Mouse (Mus musculus) lung, adult 18-20 months (tissue): ENCODE data around the gene Ppef1.
"Not testable (repeated sequence)": the region's sequence is repeated elsewhere in the genome, so short reads cannot be mapped to it uniquely, and the experiment has no call there.

ENCODE experiments used
- DNase-seq, 2 experiments: peaks; one replicate each; pipeline ENCODE4 v3.0.0; 2022; ENCODE audit warnings: mixed read lengths in 2 of 2

The Ppef1 gene

GRCm38 (mm10) chrX:160735650-160736049, at the start of gene Ppef1:
Gene Ppef1, minus strand, starts transcription at chrX:160735765.
- DNase-seq = no peak

- no peak for DNase-seq
Observed at GRCm38 (mm10) chrX:160782276-160782675, 46.7 kb upstream of the Ppef1 start.

- no peak for DNase-seq
Observed at GRCm38 (mm10) chrX:160773033-160773432, 37.5 kb upstream of the Ppef1 start.

GRCm38 (mm10) chrX:160769622-160770021, 34.1 kb upstream of the Ppef1 start:
- DNase-seq = not testable (repeated sequence)

- DNase-seq = no peak
Observed at GRCm38 (mm10) chrX:160767713-160768112, 32.1 kb upstream of the Ppef1 start, which contains the start of gene Rs1. Gene Rs1, plus strand, starts transcription at chrX:160768013.

- DNase-seq = no peak
Observed at GRCm38 (mm10) chrX:160766233-160766616, 30.7 kb upstream of the Ppef1 start.

- peak; percentile 90 to 92 for DNase-seq
Observed at GRCm38 (mm10) chrX:160765389-160766232, 30.0 kb upstream of the Ppef1 start.

- DNase-seq = no peak
Observed at GRCm38 (mm10) chrX:160750808-160751207, 15.2 kb upstream of the Ppef1 start.

GRCm38 (mm10) chrX:160748653-160749052, 13.1 kb upstream of the Ppef1 start:
- no peak for DNase-seq

GRCm38 (mm10) chrX:160745399-160745798, 9.8 kb upstream of the Ppef1 start:
- DNase-seq = no peak

- no peak for DNase-seq
Observed at GRCm38 (mm10) chrX:160699171-160699570, 36.4 kb downstream of the Ppef1 start.

- DNase-seq = no peak
Observed at GRCm38 (mm10) chrX:160691559-160691958, 44.0 kb downstream of the Ppef1 start.

- DNase-seq = no peak
Observed at GRCm38 (mm10) chrX:160690094-160690493, 45.5 kb downstream of the Ppef1 start.

- no peak for DNase-seq
Observed at GRCm38 (mm10) chrX:160669992-160670391, 65.6 kb downstream of the Ppef1 start.

GRCm38 (mm10) chrX:160610882-160611644, 124.5 kb downstream of the Ppef1 start:
- DNase-seq = no peak

- DNase-seq = no peak
Observed at GRCm38 (mm10) chrX:160610482-160610881, 125.1 kb downstream of the Ppef1 start.

GRCm38 (mm10) chrX:160609849-160610248, 125.7 kb downstream of the Ppef1 start:
- peak; percentile 35 to 42 for DNase-seq

GRCm38 (mm10) chrX:160603981-160604541, 131.5 kb downstream of the Ppef1 start:
- no peak for DNase-seq

- no peak for DNase-seq
Observed at GRCm38 (mm10) chrX:160603316-160603715, 132.2 kb downstream of the Ppef1 start.

- DNase-seq = no peak
Observed at GRCm38 (mm10) chrX:160602770-160603169, 132.8 kb downstream of the Ppef1 start.

- DNase-seq = no peak
Observed at GRCm38 (mm10) chrX:160601053-160601452, 134.5 kb downstream of the Ppef1 start.

GRCm38 (mm10) chrX:160598562-160599458, 136.8 kb downstream of the Ppef1 start:
- peak; percentile 40 to 64 for DNase-seq
